Mouse (Mus musculus) retina, adult 2 months (tissue): ENCODE data around the gene Lck.

Experiments used
- DNase-seq: peaks from one replicate; pipeline ENCODE4 v3.0.0-alpha.2; 2012; ENCODE audit warnings: low read depth, low spot score

Gene Lck

GRCm38 (mm10) chr4:129573430-129573829 is at the start of gene Lck:
Lck (minus strand) TSS chr4:129573641.
- no peak for DNase-seq

- DNase-seq, result no peak
These were observed 49.5 kb upstream of the Lck start for GRCm38 (mm10) chr4:129622803-129623535.

DNA sequence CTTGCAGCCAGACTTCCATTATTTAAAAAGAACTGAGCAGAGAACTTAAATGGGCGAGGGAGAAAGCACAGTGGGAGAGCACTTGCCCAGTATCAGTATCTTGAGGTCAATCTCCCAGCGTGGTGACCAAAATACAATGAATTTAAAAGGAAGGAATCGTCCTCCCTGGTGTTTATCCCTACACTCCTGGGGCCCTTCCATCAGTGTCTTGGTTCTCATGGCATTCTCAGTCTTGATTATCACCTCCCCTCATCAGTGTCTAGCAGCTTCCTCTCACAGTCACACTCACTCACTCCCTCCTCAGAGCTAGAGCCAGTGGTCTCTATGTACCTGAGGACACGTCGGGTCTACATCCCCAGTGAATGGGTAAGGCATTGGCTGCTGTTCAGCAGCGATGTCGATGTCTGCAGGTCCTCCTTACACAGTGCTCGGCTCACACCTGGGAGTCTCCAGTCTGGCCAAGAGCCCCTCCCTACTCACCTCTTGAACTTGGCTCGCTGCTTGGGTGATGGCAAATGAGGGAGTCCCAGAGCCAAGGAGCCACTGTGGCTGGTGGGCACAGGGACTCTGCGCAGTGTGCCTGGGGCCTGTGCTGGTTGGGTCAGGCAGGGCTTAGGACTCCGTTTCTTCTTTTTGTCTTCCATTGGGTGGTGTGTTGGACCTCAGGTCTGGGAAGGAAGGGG is 48.8 kb upstream of the Lck start:
- DNase-seq, result no peak

- DNase-seq, result no peak
These were observed 47.9 kb upstream of the Lck start for GRCm38 (mm10) chr4:129621283-129621841.

GRCm38 (mm10) chr4:129620419-129621282 is 47.2 kb upstream of the Lck start:
- no peak for DNase-seq

DNA sequence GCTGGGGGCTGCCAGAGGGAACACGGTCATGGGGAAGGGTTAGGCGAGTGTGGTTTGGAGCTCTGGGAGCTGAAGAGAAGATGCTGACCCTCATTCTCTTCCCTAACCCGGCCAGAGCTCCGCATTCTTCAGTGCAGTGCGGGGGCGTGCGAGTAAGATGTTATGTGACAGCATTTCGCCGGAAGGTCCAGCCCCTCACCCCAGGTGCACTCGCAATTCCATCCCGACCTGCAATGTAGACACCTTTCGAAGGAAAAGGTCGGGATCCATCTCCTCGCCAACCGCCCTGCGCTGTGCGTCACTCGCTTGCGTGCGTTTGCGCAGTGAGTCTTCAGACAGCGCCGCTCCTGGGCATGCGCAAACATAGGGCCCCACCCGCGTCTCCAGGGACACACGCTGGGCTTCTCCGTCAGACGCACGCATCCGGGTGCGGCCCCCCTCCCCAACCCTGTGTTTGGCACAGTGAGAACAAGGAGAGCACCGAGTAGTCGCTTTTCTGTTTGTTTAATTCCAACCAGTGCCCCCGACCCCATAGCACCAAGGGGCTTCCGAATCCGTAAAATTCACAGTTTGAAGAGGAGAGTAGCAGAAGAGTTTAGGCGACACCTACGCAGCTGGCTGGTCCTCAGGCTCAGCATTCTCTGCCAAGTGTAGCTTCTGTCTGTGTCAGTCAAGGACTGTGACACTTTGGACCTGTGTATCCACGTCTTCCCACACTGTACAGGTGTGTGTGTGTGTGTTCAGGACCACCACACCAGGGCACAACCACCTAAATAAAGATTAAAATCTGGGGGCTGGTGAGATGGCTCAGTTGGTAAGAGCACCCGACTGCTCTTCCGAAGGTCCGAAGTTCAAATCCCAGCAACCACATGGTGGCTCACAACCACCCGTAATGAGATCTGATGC is 45.6 kb upstream of the Lck start, which contains the start of gene Iqcc:
TSS of gene Iqcc (minus strand) at position 314 of the 906 bp plus-strand sequence.
- DNase-seq, result peak; percentile 87

GRCm38 (mm10) chr4:129618031-129618430 is 44.6 kb upstream of the Lck start:
- no peak for DNase-seq

DNA sequence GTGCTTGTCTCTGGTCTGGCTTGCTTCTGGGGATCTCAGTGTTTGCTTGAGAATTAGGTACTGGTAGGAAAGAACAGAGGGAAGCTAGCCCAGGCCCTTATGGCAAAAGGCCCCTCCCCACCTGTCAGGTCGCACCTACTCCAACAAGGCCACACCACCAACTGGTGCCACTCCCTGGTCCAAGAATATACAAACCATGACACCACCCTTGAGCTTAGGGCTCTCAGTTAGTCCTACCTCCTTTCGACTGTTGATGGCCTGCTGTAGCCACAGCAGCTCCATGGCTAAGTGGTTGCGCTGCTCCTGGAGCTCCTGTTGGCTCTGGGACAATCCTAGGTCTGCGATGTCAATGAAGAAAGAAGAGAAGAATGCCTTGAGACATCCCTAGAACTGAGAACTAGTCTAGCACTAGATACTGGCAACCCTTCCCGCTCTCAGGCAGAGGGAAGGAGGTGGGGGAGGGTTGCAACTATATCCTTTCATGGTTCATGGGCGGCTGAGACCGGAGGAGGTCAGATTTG is 43.7 kb upstream of the Lck start:
- no peak for DNase-seq

DNA sequence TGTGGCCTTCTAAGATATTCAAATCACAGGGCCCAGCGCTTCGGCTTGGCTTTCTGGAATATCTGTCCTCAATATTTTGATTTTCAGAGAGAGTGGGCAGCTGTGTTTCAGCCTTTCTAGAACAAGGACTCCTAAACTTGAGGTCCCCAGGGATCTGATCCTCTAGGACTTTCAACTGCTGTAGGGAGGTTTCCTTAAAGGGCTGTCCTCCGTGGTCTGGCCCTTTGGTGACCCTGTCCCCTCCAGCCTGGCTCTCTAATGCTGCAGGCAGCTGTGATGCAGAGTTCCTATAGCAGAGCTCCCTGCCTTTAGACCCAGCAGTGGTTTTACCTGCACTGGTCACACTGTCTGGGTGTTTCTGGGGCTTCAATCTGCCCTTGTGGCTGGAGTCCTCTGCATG is 43.2 kb upstream of the Lck start:
- no peak for DNase-seq

- DNase-seq, result no peak
These were observed 42.4 kb upstream of the Lck start for GRCm38 (mm10) chr4:129615801-129616290.

GRCm38 (mm10) chr4:129614093-129614492 is 40.7 kb upstream of the Lck start, which contains the start of gene Dcdc2b:
Dcdc2b (minus strand) TSS chr4:129614257.
- DNase-seq, result no peak

DNA sequence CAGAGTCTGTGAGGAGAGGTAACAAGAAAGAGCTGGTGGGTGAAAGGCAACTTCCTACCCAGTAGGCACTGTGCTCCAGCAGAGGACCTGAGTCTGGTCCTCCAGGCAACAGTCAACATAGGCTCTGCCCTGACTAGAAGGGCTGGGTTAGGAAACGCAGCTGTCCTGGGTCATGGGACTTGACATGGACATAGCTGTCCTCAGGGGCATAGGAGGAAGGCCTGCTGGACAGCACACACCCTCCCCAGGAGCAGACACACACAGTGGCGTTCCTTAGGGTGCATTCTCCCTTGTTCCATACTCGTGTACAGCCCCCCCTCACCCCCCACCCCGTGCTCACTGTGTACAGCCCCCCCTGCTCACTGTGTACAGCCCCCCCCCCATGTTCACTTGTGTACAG is 37.0 kb upstream of the Lck start:
- DNase-seq, result no peak

GRCm38 (mm10) chr4:129610026-129610425 is 36.6 kb upstream of the Lck start:
- no peak for DNase-seq

- no peak for DNase-seq
These were observed 35.7 kb upstream of the Lck start for GRCm38 (mm10) chr4:129609139-129609631.

GRCm38 (mm10) chr4:129608426-129609025 is 35.1 kb upstream of the Lck start:
- peak; percentile 63 for DNase-seq

GRCm38 (mm10) chr4:129600233-129601158 is 27.1 kb upstream of the Lck start, which contains the start of the genes Eif3i and Tmem234:
Eif3i (minus strand) TSS chr4:129600648.
Tmem234 (plus strand) TSS chr4:129600668.
- peak; percentile 61 for DNase-seq

GRCm38 (mm10) chr4:129588865-129589264 is 15.4 kb upstream of the Lck start:
- DNase-seq, result no peak

GRCm38 (mm10) chr4:129586943-129587342 is 13.5 kb upstream of the Lck start:
- DNase-seq, result no peak
